Mouse (Mus musculus) olfactory bulb, adult 2 months (tissue): ENCODE results near the gene Crebrf.

ENCODE experiments used
- CTCF ChIP-seq: fragments of 200-500 bp; IDR thresholded peaks from 2 replicates; pipeline ENCODE4 v1.5.1; 2012; ENCODE audit warnings: low read depth, mild to moderate bottlenecking, low read length, moderate library complexity; ENCODE audit not compliant: insufficient read depth
- POLR2A ChIP-seq: fragments of 200-500 bp; IDR thresholded peaks from 2 replicates; pipeline ENCODE4 v1.6.1; 2012; ENCODE audit warnings: mild to moderate bottlenecking, low read depth, low read length, moderate library complexity; ENCODE audit not compliant: insufficient read depth

GRCm38 (mm10) chr17:26778430-26779100, 63.1 kb downstream of the Crebrf start:
- TF ChIP-seq CTCF (no peak), POLR2A (no peak)
